Mouse (Mus musculus): ENCODE results near the gene Klf11.
"Not testable (repeated sequence)": the region's sequence is repeated elsewhere in the genome, so short reads cannot be mapped to it uniquely, and the experiment has no call there.

Klf11 gene

GRCm38 (mm10) chr12:24654065-24654862, 3.2 kb downstream of the Klf11 start:
- no peak for DNase-seq

GRCm38 (mm10) chr12:24656436-24656835, 5.4 kb downstream of the Klf11 start:
- DNase-seq: no peak

GRCm38 (mm10) chr12:24658998-24659397, 7.9 kb downstream of the Klf11 start:
- no peak for DNase-seq

- DNase-seq: no peak
Measured at GRCm38 (mm10) chr12:24659923-24660322, 8.8 kb downstream of the Klf11 start.

GRCm38 (mm10) chr12:24661100-24661499, 10.0 kb downstream of the Klf11 start:
- no peak for DNase-seq

- DNase-seq: no peak
Measured at GRCm38 (mm10) chr12:24662131-24662530, 11.1 kb downstream of the Klf11 start.

GRCm38 (mm10) chr12:24680096-24680491, 29.0 kb downstream of the Klf11 start:
- DNase-seq: no peak

- no peak for DNase-seq
Measured at GRCm38 (mm10) chr12:24680492-24681285, 29.6 kb downstream of the Klf11 start.

- DNase-seq: no peak
Measured at GRCm38 (mm10) chr12:24681286-24682023, 30.4 kb downstream of the Klf11 start, which contains the start of gene Cys1. Gene Cys1, minus strand, starts transcription at chr12:24681813.

- DNase-seq: no peak
Measured at GRCm38 (mm10) chr12:24682563-24682962, 31.5 kb downstream of the Klf11 start.

- DNase-seq: no peak
Measured at GRCm38 (mm10) chr12:24683461-24683860, 32.4 kb downstream of the Klf11 start.

GRCm38 (mm10) chr12:24686038-24686695, 35.1 kb downstream of the Klf11 start:
- DNase-seq: no peak

GRCm38 (mm10) chr12:24686696-24687346, 35.7 kb downstream of the Klf11 start:
- DNase-seq: no peak

GRCm38 (mm10) chr12:24690351-24690750, 39.3 kb downstream of the Klf11 start:
- DNase-seq: no peak

GRCm38 (mm10) chr12:24696500-24697483, 45.7 kb downstream of the Klf11 start:
- peak; percentile 60 for DNase-seq

GRCm38 (mm10) chr12:24697484-24698204, 46.6 kb downstream of the Klf11 start:
- DNase-seq: no peak

- DNase-seq: no peak
Measured at GRCm38 (mm10) chr12:24698514-24698913, 47.4 kb downstream of the Klf11 start.

GRCm38 (mm10) chr12:24699578-24699977, 48.5 kb downstream of the Klf11 start:
- no peak for DNase-seq

GRCm38 (mm10) chr12:24701621-24702020, 50.5 kb downstream of the Klf11 start:
- DNase-seq: not testable (repeated sequence)

- DNase-seq: no peak
Measured at GRCm38 (mm10) chr12:24703013-24703412, 51.9 kb downstream of the Klf11 start.
